Mouse (Mus musculus) ES-Bruce4 (cell line): ENCODE data around the gene B3gat3. TPM values are rescaled to one million over a fixed set of nuclear protein-coding genes. Genes with fewer than 3 reads are reported as not detected.
"Not testable (repeated sequence)": the region's sequence is repeated elsewhere in the genome, so short reads cannot be mapped to it uniquely, and the experiment has no call there.

ENCODE experiments used
- H3K27ac ChIP-seq: 2 replicates; pipeline ENCODE4 v1.5.1; 2012; ENCODE audit warnings: low read length, inconsistent platforms; ENCODE audit not compliant: insufficient read depth
- H3K27me3 ChIP-seq: 2 replicates; pipeline ENCODE4 v1.6.1; 2012; ENCODE audit warnings: mild to moderate bottlenecking, low read length, inconsistent platforms; ENCODE audit not compliant: control insufficient read depth, poor library complexity, insufficient read depth, severe bottlenecking
- H3K36me3 ChIP-seq: 2 replicates; pipeline ENCODE4 v1.6.1; 2012; ENCODE audit warnings: inconsistent platforms, mild to moderate bottlenecking, low read length, moderate library complexity; ENCODE audit not compliant: control insufficient read depth, poor library complexity, insufficient read depth, severe bottlenecking
- H3K4me1 ChIP-seq: one replicate; pipeline ENCODE4 v1.8.1; 2011; ENCODE audit warnings: low read length; ENCODE audit not compliant: control insufficient read depth, insufficient read depth
- H3K4me3 ChIP-seq: 2 replicates; pipeline ENCODE4 v1.5.1; 2011; ENCODE audit warnings: low read depth, mild to moderate bottlenecking, low read length
- H3K9ac ChIP-seq: 2 replicates; pipeline ENCODE4 v1.6.1; 2012; ENCODE audit warnings: low read depth, mild to moderate bottlenecking, inconsistent platforms; ENCODE audit not compliant: poor library complexity, severe bottlenecking
- H3K9me3 ChIP-seq: replicated peaks from 2 replicates; pipeline ENCODE4 v1.6.1; 2012; ENCODE audit warnings: mild to moderate bottlenecking, low read length, inconsistent platforms; ENCODE audit not compliant: control insufficient read depth, poor library complexity, insufficient read depth, severe bottlenecking
- CTCF ChIP-seq: IDR thresholded peaks from one replicate; pipeline ENCODE4 v1.8.1; 2011; ENCODE audit warnings: low read depth, low read length
- EP300 ChIP-seq: IDR thresholded peaks from 2 replicates; pipeline ENCODE4 v1.6.1; 2011; ENCODE audit warnings: low read depth, low read length; ENCODE audit not compliant: insufficient read depth
- POLR2A ChIP-seq: IDR thresholded peaks from one replicate; pipeline ENCODE4 v1.8.1; 2011; ENCODE audit warnings: low read length; ENCODE audit not compliant: insufficient read depth
- polyA plus RNA-seq: library from polyadenylated mRNA; stranded (reverse); fragments of >200 nt; gene quantifications from 2 replicates; pipeline ENCODE4 v1.2.4, GENCODE M21; 2011; ENCODE audit warnings: low read depth; ENCODE audit not compliant: missing spikeins, insufficient read depth, insufficient read length

B3gat3 gene
- polyA plus RNA-seq, 1 experiment: 26.6 TPM

DNA sequence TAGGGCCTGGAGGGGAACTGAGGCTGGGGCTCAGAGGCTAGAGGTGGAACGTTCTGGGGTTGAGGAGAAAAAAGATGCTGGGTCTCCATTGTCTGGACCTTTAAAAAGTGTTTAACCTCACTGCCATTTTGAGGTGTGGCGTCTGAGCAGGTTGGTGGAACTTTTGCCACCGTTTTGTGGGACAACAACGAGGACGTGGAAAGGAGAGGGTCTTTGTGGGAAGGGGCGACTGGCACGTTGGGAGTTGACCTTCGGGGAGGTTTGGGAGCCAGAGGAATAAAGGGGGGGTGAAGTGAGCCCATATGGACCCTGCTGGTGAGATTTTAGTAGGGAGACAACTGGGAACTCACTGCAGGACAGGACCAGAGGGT is 47.2 kb downstream of the B3gat3 start:
- Histone ChIP-seq H3K9me3 (no peaks in the 10 kb centered on the region), H3K4me3 (peak overlapping the region; percentile 99), H3K27ac (peak overlapping the region; percentile 75), H3K36me3 (peaks cover 79% of the 10 kb centered on the region), H3K4me1 (no peaks in the 10 kb centered on the region), H3K9ac (peak overlapping the region; percentile 98), H3K27me3 (no peaks in the 10 kb centered on the region)
- no peak for TF ChIP-seq POLR2A
- TF ChIP-seq CTCF: no peak
- TF ChIP-seq EP300: no peak

GRCm38 (mm10) chr19:8967893-8968292 is 47.7 kb downstream of the B3gat3 start:
- Histone ChIP-seq H3K27me3 (no peaks in the 10 kb centered on the region), H3K9ac (peak overlapping the region; percentile 98), H3K27ac (peak overlapping the region; percentile 75), H3K4me1 (no peaks in the 10 kb centered on the region), H3K4me3 (peak overlapping the region; percentile 99), H3K9me3 (no peaks in the 10 kb centered on the region), H3K36me3 (peaks cover 79% of the 10 kb centered on the region)
- TF ChIP-seq POLR2A (no peak), EP300 (no peak), CTCF (no peak)

DNA sequence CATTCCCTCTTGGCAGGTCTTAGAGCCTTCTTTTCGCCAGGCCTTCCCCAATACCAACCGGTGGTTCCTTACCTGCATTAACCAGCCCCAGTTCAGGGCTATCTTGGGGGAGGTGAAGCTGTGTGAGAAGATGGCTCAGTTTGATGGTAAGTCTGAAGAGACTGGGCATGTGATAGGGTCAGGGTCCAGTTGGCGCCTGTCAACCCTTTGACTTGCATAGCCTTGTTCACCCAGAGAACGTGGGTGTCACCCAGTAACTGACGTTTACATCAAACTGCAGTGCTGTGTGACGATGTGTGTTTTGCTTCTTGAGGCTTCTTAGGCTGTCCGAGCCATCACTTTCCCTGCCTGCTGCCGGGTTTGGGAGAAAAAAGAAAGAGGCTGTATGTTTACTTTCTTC is 52.3 kb downstream of the B3gat3 start:
- H3K36me3 ChIP-seq: peaks cover 95% of the 10 kb centered on the region
- not testable (repeated sequence) for H3K27me3 ChIP-seq

GRCm38 (mm10) chr19:8974638-8975037 is 54.5 kb downstream of the B3gat3 start:
- Histone ChIP-seq H3K27me3 (no peaks in the 10 kb centered on the region), H3K4me1 (peaks cover 1% of the 10 kb centered on the region), H3K27ac (0 out of 2 replicates have a peak overlapping the region, but pooled peaks have one; percentile 25), H3K9me3 (no peaks in the 10 kb centered on the region), H3K36me3 (peaks cover 96% of the 10 kb centered on the region), H3K9ac (no peak overlapping the region), H3K4me3 (no peak overlapping the region)
- no peak for TF ChIP-seq EP300
- no peak for TF ChIP-seq CTCF
- TF ChIP-seq POLR2A: no peak

More for the DNA sequence above, 52.3 kb downstream of the B3gat3 start:
- H3K9ac ChIP-seq, H3K9me3 ChIP-seq, H3K27ac ChIP-seq, H3K4me3 ChIP-seq, H3K4me1 ChIP-seq: not testable (repeated sequence)

- TF ChIP-seq CTCF (no peak), EP300 (no peak), POLR2A (no peak)
- Histone ChIP-seq H3K36me3 (peaks cover 91% of the 10 kb centered on the region), H3K9me3 (no peaks in the 10 kb centered on the region), H3K4me3 (no peak overlapping the region), H3K9ac (no peak overlapping the region), H3K27ac (peak overlapping the region; percentile 60; the same call in 1 of the 2 replicates), H3K27me3 (no peaks in the 10 kb centered on the region), H3K4me1 (peaks cover 1% of the 10 kb centered on the region)
Observed at GRCm38 (mm10) chr19:8975491-8975890, 55.3 kb downstream of the B3gat3 start.

GRCm38 (mm10) chr19:8976535-8976934 is 56.4 kb downstream of the B3gat3 start:
- no peaks in the 10 kb centered on the region for H3K27me3 ChIP-seq
- TF ChIP-seq EP300 (0 out of 2 replicates have a peak, but pooled peaks have one; percentile 8), CTCF (peak; percentile 86), POLR2A (no peak)
- H3K9me3 ChIP-seq: no peaks in the 10 kb centered on the region
- no peak overlapping the region for H3K4me3 ChIP-seq
- H3K36me3 ChIP-seq: peaks cover 81% of the 10 kb centered on the region
- peaks cover 1% of the 10 kb centered on the region for H3K4me1 ChIP-seq
- no peak overlapping the region for H3K9ac ChIP-seq
- H3K27ac ChIP-seq: peak overlapping the region; percentile 70

Other genes starting within 250 kb of the B3gat3 start
- gene Slc3a2, start 197.0 kb upstream of the B3gat3 start, polyA plus RNA-seq: 170 TPM in 2 replicates
- 81.1 and 97.0 TPM in 2 replicates for gene Wdr74, start 184.5 kb upstream of the B3gat3 start, polyA plus RNA-seq
- gene 1700092M07Rik, start 179.7 kb upstream of the B3gat3 start, polyA plus RNA-seq: 2.2 TPM in 1 of 2 replicates, not detected in the other
- gene Stx5a, start 179.0 kb upstream of the B3gat3 start, polyA plus RNA-seq: 45.6 and 47.1 TPM in 2 replicates
- gene Nxf1, start 163.3 kb upstream of the B3gat3 start, polyA plus RNA-seq: 122 and 200 TPM in 2 replicates
- gene Tmem223, start 149.4 kb upstream of the B3gat3 start, polyA plus RNA-seq: 21.4 and 23.4 TPM in 2 replicates
- 29.0 and 34.5 TPM in 2 replicates for gene Tmem179b, start 145.9 kb upstream of the B3gat3 start, polyA plus RNA-seq
- gene Taf6l, start 134.0 kb upstream of the B3gat3 start, polyA plus RNA-seq: 17.1 and 17.7 TPM in 2 replicates
- gene Polr2g, start 121.8 kb upstream of the B3gat3 start, polyA plus RNA-seq: 98.2 and 103 TPM in 2 replicates
- gene Zbtb3, start 117.8 kb upstream of the B3gat3 start, polyA plus RNA-seq: 3.1 and 4.1 TPM in 2 replicates
- gene Ttc9c, start 101.0 kb upstream of the B3gat3 start, polyA plus RNA-seq: 77.3 and 84.9 TPM in 2 replicates
- 105 and 108 TPM in 2 replicates for gene Hnrnpul2, start 100.4 kb upstream of the B3gat3 start, polyA plus RNA-seq
- gene AC129217.1, start 90.6 kb upstream of the B3gat3 start, polyA plus RNA-seq: 74.8 and 87.2 TPM in 2 replicates
- gene Bscl2, start 82.9 kb upstream of the B3gat3 start, polyA plus RNA-seq: 32.3 and 36.2 TPM in 2 replicates
- gene Gng3, start 81.2 kb upstream of the B3gat3 start, polyA plus RNA-seq: 28.3 and 29.7 TPM in 2 replicates
- gene Lrrn4cl, start 69.6 kb upstream of the B3gat3 start, polyA plus RNA-seq: 1.3 and 2.1 TPM in 2 replicates
- 189 and 201 TPM in 2 replicates for gene Ubxn1, start 48.9 kb upstream of the B3gat3 start, polyA plus RNA-seq
- gene Uqcc3, start 39.5 kb upstream of the B3gat3 start, polyA plus RNA-seq: 14.4 and 14.9 TPM in 2 replicates
- gene Lbhd1, start 36.6 kb upstream of the B3gat3 start, polyA plus RNA-seq: 10.1 and 13.4 TPM in 2 replicates
- gene Gm49403, start 36.4 kb upstream of the B3gat3 start, polyA plus RNA-seq: not detected in 2 replicates
- 162 and 172 TPM in 2 replicates for gene 1810009A15Rik, start 31.5 kb upstream of the B3gat3 start, polyA plus RNA-seq
- 11.9 and 24.8 TPM in 2 replicates for gene Gm49416, start 31.4 kb upstream of the B3gat3 start, polyA plus RNA-seq
- gene Ints5, start 27.4 kb upstream of the B3gat3 start, polyA plus RNA-seq: 23.1 and 26.7 TPM in 2 replicates
- gene Ganab, start 22.3 kb upstream of the B3gat3 start, polyA plus RNA-seq: 183 and 184 TPM in 2 replicates
- 1.6 and 2.2 TPM in 2 replicates for gene Rom1, start 9.0 kb downstream of the B3gat3 start, polyA plus RNA-seq
- 19.2 and 20.4 TPM in 2 replicates for gene Eml3, start 9.2 kb downstream of the B3gat3 start, polyA plus RNA-seq
- gene Mta2, start 21.5 kb downstream of the B3gat3 start, polyA plus RNA-seq: 106 and 108 TPM in 2 replicates
- 26.4 and 30.1 TPM in 2 replicates for gene Tut1, start 33.5 kb downstream of the B3gat3 start, polyA plus RNA-seq
- gene Eef1g, start 46.7 kb downstream of the B3gat3 start, polyA plus RNA-seq: 1,175 and 1,274 TPM in 2 replicates
- gene Ahnak, start 68.9 kb downstream of the B3gat3 start, polyA plus RNA-seq: 162 and 163 TPM in 2 replicates
- gene Scgb1a1, start 167.6 kb downstream of the B3gat3 start, polyA plus RNA-seq: not detected in 2 replicates
- gene Asrgl1, start 215.3 kb downstream of the B3gat3 start, polyA plus RNA-seq: 14.8 and 23.3 TPM in 2 replicates